Mouse (Mus musculus) adrenal gland, adult 18-20 months (tissue): ENCODE results near the gene Mtnr1a. TPM values are rescaled to one million over a fixed set of nuclear protein-coding genes. Genes with fewer than 3 reads are reported as not detected.

ENCODE experiments used
- DNase-seq, 2 experiments: peaks; one replicate each; pipeline ENCODE4 v3.0.0; 2021 to 2022; ENCODE audit warnings: low spot score in 2 of 2
- total RNA-seq, 2 experiments: library from RNA; stranded (reverse); gene quantifications; 1 replicate in 1 of 2; 2 replicates in 1 of 2; pipeline ENCODE4 v1.2.3; 2021

The Mtnr1a gene
- total RNA-seq, 2 experiments from 2014 or later = not detected

DNA sequence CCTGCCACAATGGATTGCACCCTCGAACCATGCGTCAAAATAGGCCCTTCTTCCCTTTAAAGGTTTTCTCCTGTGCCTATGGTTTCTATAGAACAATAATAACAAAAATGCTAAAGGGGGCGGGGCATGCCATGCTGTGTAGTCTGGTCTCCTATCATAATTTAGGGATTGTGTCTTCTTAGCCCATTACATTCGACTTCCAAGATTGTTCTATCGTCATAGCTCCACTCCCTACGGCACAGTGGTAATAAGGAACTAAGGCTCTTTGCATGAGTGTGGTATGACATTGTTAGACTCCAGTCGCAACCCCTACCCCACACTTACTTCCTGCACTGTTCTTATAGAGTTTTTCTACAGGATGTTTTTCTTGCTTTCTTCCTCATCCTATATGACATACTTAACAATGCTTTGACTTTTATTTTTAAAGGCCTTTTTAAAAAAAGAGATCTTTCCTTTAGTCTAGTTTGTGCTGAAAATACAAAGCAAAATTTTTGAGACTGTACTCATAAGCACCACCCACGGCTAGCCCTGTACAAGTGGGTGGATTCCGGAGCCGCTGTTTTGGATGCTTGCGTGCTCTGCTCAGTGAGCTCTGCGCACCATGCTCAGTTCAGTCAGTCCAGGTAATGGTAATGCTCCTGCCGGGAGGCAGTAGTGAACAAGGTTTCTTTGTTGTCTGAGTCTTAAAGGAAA is 40.6 kb downstream of the Mtnr1a start:
- no peak for DNase-seq

DNA sequence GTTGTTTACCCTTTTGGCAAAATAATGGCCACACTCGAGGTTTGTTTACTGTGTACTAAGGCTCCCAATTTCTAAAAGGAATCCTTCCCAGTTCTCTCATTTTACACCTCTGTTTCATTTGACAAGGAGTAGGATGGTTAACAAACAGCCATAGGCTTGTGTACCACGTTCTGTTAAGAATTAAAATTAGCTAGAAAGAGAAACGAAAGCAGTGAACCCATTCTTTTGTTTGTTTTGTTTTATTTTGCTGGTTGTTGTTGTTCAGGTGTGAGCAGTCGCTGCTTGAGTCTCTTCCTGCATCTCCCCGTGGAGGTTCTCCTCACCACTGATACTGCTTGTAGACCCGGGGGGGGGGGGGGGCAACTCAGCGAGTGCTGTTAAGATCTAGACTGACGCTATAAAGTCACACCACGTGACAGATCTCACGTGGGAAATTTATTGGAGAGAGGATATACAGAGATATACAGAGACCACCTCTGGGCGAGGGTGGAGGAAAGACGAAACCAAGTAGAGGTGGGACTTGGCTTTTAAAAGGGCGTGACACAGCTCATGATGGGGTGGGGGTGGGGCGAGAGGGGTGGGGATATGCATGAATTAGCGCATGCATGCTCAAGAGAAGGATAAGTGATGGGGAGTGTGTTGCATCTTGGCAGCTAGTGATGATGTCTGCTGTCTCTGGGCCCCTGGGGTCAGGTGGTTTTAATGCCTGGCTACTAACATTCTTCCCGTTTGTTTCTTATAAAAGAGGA is 41.3 kb downstream of the Mtnr1a start:
- DNase-seq = no peak

DNA sequence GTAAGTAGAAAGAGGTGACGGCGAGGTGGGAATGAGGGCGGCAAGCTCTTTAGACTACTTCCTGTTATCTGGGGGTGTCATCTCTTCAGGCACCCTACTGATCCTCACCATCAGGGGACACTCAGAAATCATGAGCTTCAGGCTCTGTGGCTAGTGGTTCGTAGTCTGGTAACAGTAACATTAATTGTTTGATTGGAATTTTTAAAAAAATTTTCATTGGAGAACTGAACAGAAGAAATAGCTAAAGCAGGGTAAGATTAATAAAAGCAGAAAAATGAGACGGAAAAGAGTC is 41.8 kb downstream of the Mtnr1a start:
- DNase-seq = no peak

DNA sequence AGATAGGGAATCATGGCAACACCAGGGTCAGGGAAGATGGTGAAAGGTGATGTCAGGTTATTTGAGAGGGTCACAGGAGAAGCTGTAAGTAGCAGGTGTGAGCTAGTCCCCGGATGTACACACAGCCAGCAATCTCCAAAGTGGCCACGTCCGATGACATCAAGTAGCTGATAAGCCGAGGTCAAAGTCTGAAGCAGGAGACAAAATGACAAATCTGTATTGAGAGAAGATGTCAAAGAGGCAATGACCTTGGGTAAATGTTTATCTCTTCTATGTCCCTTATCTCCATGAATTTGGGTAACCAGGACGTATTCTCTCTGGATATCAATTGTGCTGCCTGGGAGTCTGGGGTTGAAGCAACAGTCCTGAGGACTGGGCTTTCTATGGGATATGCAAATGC is 42.9 kb downstream of the Mtnr1a start:
- no peak for DNase-seq

DNA sequence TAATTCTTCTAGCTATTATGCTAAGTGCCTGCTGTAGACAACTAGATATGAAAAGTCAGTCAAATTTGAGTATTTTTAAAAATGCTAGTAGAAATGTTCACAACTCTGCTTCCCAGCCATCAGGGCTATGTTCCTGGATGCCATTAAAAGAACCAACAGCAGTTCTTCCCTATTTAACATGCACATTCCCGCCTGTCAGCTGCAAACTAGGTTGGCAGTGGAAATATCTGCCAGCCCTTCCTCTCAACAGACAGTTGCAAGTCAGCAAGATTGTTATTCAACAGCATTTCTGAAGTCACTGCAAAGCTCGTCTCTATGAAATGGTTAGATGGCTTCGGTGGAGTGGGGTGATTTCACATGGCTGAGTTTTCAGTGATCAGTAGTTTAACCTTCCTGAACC is 48.7 kb downstream of the Mtnr1a start:
- no peak for DNase-seq

GRCm38 (mm10) chr8:45125680-45126079 is 56.7 kb downstream of the Mtnr1a start:
- no peak for DNase-seq

Other genes starting within 250 kb of the Mtnr1a start
- 10 to 100 TPM; 40.1 to 46.3 TPM for gene Fat1, start 133.7 kb upstream of the Mtnr1a start, total RNA-seq
- gene F11, start 192.9 kb downstream of the Mtnr1a start, total RNA-seq = not detected
- gene Klkb1, start 225.7 kb downstream of the Mtnr1a start, total RNA-seq = not detected
- not detected for gene Gm45753, start 239.3 kb downstream of the Mtnr1a start, total RNA-seq